Mouse (Mus musculus) megakaryocyte, embryonic 14.5 days (primary cell): ENCODE measurements around the gene Spink4. TPM values are rescaled to one million over a fixed set of nuclear protein-coding genes. Genes with fewer than 3 reads are reported as not detected.

Experiments
- H3K27me3 ChIP-seq: replicated peaks from 2 replicates; pipeline ENCODE3; 2012; ENCODE audit warnings: inconsistent platforms
- H3K36me3 ChIP-seq: replicated peaks from 2 replicates; pipeline ENCODE3; 2012; ENCODE audit warnings: low read length, inconsistent platforms, mixed read lengths
- H3K4me1 ChIP-seq: 2 replicates; pipeline ENCODE4 v1.6.1; 2012; ENCODE audit warnings: inconsistent platforms
- H3K4me3 ChIP-seq: replicated peaks from 2 replicates; pipeline ENCODE3; 2012; ENCODE audit warnings: moderate library complexity, mild to moderate bottlenecking, inconsistent platforms
- H3K9me3 ChIP-seq: 2 replicates; pipeline ENCODE4 v1.6.1; 2012; ENCODE audit warnings: inconsistent platforms
- FLI1 ChIP-seq: IDR thresholded peaks from 2 replicates; pipeline ENCODE4 v1.6.1; 2012; ENCODE audit warnings: low read length, inconsistent platforms, mixed read lengths
- GATA1 ChIP-seq: IDR thresholded peaks from 3 replicates; pipeline ENCODE4 v1.6.1; 2012; ENCODE audit warnings: mixed read lengths, low read length, inconsistent platforms, borderline replicate concordance
- polyA plus RNA-seq: library from polyadenylated mRNA; stranded (reverse); fragments of >175 nt; gene quantifications from 2 replicates; pipeline ENCODE4 v1.2.3, GENCODE M21; 2012; ENCODE audit warnings: low replicate concordance; ENCODE audit not compliant: insufficient read depth

Gene Spink4
- polyA plus RNA-seq, 1 experiment, result not detected

DNA sequence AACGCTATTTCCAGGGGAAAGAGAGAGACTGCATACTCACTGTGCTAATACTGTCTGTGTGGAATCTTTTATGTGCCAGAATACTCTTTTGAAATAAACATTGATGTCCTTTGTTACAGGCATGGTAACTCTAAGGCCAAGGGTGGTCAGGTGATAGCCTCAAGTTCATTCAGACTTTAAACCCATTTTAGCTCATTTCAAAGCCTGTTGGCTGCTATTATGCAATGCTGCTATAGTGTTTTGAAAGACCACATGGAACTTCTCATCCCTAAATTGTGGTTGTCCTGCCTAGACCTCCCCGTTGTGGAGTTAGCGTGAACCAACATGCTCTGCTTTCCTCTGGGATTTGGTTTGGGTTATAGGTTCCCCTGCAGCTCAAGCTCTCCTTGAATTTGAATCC is 55.8 kb downstream of the Spink4 start:
- H3K9me3 ChIP-seq, result no peaks in the 10 kb centered on the region
- peaks cover 64% of the 10 kb centered on the region for H3K4me1 ChIP-seq
- TF ChIP-seq FLI1 (no peak), GATA1 (no peak)
- H3K27me3 ChIP-seq, result no peaks in the 10 kb centered on the region
- H3K4me3 ChIP-seq, result no peak overlapping the region
- peaks cover 72% of the 10 kb centered on the region for H3K36me3 ChIP-seq

DNA sequence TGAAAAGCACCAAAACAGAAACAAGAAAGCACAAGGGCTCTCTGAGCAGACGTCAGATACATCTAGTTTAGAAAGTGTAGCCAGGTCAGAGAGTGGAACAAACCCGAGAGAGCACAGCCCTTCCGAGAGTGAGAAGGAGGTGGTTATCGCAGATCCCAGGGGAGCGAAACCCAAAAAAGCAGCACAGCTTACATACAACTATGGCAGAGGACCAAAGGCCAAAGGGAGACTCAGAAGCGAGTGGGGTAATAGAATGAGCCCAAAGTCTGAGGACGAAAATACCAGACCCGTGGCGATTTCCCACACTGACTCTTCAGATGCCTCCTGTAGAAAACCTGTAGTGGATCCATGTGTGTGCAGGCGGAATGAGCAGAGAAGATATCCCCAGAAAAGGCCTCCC is 56.8 kb downstream of the Spink4 start:
- Histone ChIP-seq H3K9me3 (no peaks in the 10 kb centered on the region), H3K27me3 (no peaks in the 10 kb centered on the region), H3K4me1 (peaks cover 69% of the 10 kb centered on the region), H3K4me3 (no peak overlapping the region), H3K36me3 (peaks cover 81% of the 10 kb centered on the region)
- no peak for TF ChIP-seq GATA1
- TF ChIP-seq FLI1, result no peak

DNA sequence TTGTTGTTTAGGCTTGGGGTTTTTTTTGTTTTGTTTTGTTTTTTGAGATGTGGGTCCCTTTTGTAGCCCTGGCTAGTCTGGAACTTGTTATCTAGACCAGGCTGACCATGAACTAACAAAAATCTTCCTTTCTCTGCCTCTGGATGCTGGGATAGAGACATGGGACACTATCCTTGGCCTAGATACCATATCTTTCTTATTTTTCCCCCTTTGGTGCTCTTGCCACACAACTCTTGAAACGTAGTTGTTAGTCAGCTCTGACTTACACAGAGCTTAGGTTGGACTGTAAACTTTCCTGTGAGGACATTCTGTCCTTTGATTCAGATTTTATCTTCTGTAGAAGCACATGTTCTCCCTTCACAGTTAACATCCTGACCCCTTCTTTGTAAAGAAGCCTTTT is 59.6 kb downstream of the Spink4 start:
- Histone ChIP-seq H3K27me3 (no peaks in the 10 kb centered on the region), H3K4me1 (peaks cover 64% of the 10 kb centered on the region), H3K36me3 (peaks cover 91% of the 10 kb centered on the region), H3K4me3 (no peak overlapping the region), H3K9me3 (no peaks in the 10 kb centered on the region)
- TF ChIP-seq GATA1 (no peak), FLI1 (no peak)

Other genes with a start within 250 kb of the Spink4 start
- 7.4 TPM in 1 of 2 replicates, not detected in the other for gene Aptx, start 216.9 kb upstream of the Spink4 start, polyA plus RNA-seq
- 0.81 and 43.5 TPM in 2 replicates for gene Dnaja1, start 197.9 kb upstream of the Spink4 start, polyA plus RNA-seq
- gene Smu1, start 162.1 kb upstream of the Spink4 start, polyA plus RNA-seq, result 8.3 TPM in 1 of 2 replicates, not detected in the other
- 43.8 and 101 TPM in 2 replicates for gene B4galt1, start 66.0 kb upstream of the Spink4 start, polyA plus RNA-seq
- gene Bag1, start 28.2 kb downstream of the Spink4 start, polyA plus RNA-seq, result 409 and 1,033 TPM in 2 replicates
- 6.2 TPM in 1 of 2 replicates, not detected in the other for gene Chmp5, start 28.4 kb downstream of the Spink4 start, polyA plus RNA-seq
- 1.2 and 4.1 TPM in 2 replicates for gene Nfx1, start 50.9 kb downstream of the Spink4 start, polyA plus RNA-seq
- not detected in 2 replicates for gene Aqp7, start 128.1 kb downstream of the Spink4 start, polyA plus RNA-seq
- not detected in 2 replicates for gene Aqp3, start 178.1 kb downstream of the Spink4 start, polyA plus RNA-seq
- gene Nol6, start 204.4 kb downstream of the Spink4 start, polyA plus RNA-seq, result 22.2 and 35.2 TPM in 2 replicates
- 25.8 and 32.8 TPM in 2 replicates for gene Ube2r2, start 215.7 kb downstream of the Spink4 start, polyA plus RNA-seq